Mouse (Mus musculus) urinary bladder, postnatal 25 days (tissue): Measurements from ENCODE around the gene Tmem185b.

Experiments used
- DNase-seq: peaks from one replicate; pipeline ENCODE4 v3.0.0; 2022; ENCODE audit warnings: low spot score

Gene Tmem185b

GRCm38 (mm10) chr1:119525689-119526591, at the start of gene Tmem185b:
TSS of gene Tmem185b (plus strand) at chr1:119526160.
- peak; percentile 92 for DNase-seq

GRCm38 (mm10) chr1:119476905-119477353, 49.0 kb upstream of the Tmem185b start:
- no peak for DNase-seq

- DNase-seq = no peak
These were observed 46.3 kb upstream of the Tmem185b start for GRCm38 (mm10) chr1:119479641-119480040.

- DNase-seq = no peak
These were observed 45.3 kb upstream of the Tmem185b start for GRCm38 (mm10) chr1:119480678-119481077.

DNA sequence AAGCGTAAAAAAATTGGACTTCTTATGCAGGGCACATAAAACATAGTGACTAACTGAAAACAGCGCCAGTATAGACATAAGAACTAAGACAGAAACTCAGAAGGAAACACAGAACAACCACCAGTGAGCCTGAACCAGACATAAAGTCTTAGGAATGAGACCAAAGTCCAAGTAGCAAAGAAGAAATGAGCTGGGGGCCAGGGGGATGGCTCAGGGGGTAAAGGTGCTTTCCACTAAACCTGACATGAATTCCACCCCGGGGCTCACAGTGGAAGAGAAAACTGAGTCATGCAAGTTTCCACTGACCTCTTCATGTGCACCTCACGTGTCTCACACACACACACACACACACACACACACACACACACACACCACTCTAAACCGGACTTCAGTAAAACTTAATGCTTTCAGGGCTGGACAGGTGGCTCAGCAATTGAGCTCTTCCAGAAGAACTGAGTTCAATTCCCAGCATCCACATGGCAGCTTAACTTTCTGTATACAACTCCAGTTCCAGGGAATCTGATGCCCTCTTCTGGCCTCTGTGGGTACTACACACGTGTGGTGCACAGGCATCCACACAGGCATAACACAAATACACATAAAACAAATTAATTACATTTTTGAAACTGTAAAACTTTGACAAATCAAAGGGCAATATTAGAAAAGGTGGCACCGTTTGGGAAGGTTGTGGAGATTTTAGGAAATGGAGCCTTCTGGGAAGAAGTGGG, 44.6 kb upstream of the Tmem185b start:
- no peak for DNase-seq

GRCm38 (mm10) chr1:119482891-119483290, 43.1 kb upstream of the Tmem185b start:
- no peak for DNase-seq

DNA sequence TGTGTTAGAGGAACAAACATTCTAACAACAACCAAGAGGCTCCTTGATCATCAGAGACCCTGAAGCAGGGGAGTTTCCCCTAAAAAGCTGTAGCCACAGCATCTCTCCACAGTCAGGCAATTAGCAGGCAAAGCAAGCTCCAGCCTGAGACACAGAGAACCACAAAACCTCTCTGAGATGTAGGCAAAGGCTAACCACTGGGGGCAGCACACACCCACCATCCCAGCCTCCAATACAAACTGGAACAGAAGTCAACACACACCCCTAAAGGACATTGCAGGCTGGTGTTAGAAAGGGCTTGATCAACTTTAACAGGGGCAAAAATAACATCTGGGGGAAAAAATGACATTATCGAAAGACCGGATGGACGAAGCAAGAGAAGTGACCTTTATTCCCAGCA, 41.5 kb upstream of the Tmem185b start:
- no peak for DNase-seq

- no peak for DNase-seq
These were observed 40.1 kb upstream of the Tmem185b start for GRCm38 (mm10) chr1:119485825-119486224.

DNA sequence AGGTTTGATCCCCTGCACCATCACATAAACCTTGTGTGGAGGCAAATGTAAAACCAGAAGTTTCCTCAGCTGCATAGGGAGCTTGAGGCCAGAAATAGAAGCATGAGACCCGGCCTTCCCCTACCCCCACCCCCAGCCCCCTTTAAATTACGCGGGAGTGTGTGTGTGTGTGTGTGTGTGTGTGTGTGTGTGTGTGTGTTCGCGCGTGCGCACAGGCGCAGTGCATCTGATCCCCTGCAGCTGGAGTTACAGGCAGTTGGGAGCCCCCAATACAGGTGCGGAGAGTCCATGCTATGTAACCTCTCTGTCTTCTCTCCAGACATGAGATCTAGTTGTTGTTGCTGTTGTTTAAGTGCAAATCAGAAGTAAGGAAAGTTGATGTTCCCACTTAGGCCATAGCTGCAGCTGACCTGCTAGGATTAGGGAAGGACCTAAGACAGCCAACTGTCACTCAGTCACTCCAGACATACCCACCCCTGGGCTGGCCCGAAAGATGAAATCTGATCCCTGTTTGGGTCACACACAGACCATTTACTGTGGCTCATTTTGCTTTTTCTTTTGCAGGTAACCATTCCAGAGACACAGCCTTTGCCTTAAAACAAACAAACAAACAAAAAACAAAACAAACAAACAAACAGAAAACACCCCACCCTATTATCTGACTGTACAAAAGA, 37.9 kb upstream of the Tmem185b start:
- DNase-seq = no peak

GRCm38 (mm10) chr1:119490765-119491164, 35.2 kb upstream of the Tmem185b start:
- DNase-seq = no peak

- peak; percentile 73 for DNase-seq
These were observed 33.9 kb upstream of the Tmem185b start for GRCm38 (mm10) chr1:119492097-119492496.

DNA sequence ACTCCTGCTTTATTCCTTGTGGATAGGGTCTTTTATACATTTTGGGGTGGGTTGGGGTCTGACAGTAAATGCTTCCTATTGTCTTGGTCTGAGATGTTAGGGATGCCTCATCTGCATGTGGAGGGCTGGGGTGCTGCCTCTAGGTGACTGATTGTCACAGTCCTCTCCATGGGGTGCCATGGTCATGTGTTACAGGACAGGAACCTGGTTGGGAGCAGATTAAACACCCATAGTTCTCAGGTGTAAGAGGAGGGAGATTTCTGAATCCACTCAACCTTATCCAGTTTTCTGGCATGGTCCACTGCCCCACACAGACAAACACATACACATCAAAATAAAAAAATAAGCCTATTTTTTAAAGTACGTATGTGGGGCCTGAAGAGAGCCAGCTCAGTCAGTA, 33.5 kb upstream of the Tmem185b start:
- DNase-seq = no peak

DNA sequence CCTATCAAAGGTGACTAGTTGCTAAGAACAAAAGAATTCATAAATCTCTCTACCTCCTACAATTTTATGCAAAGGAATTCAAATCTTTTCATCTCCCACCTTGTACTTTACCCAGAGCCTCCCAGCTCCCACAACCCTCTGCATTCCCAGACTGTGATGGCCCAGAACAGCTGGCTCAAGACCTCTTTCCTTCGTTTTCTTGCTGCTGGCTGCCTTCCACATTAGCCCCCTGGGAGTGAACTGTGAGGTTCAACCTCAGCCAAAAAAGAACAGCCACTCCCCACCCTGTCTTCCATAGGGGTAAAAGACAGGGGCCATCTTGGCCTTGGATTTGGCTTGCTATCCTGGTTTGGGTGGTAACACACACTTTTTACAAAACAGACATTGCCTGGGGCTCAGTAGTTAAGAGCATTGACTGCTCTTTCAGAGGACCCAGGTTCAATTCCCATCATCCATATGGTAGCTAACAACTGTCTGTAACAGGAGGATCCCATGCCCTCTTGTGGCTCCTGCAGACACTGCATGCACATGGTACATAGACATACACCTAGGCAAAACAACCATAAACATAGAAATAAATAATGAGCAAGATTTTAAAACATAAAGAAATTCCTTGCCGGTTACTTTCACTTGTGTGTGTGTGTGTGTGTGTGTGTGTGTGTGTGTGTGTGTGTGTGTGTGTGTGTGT, 31.8 kb upstream of the Tmem185b start:
- DNase-seq = no peak

GRCm38 (mm10) chr1:119494712-119495395, 31.1 kb upstream of the Tmem185b start:
- DNase-seq = no peak

GRCm38 (mm10) chr1:119495396-119495775, 30.6 kb upstream of the Tmem185b start:
- no peak for DNase-seq

- no peak for DNase-seq
These were observed 28.5 kb upstream of the Tmem185b start for GRCm38 (mm10) chr1:119497346-119498004.

GRCm38 (mm10) chr1:119498536-119499231, 27.3 kb upstream of the Tmem185b start:
- no peak for DNase-seq

GRCm38 (mm10) chr1:119499456-119499855, 26.5 kb upstream of the Tmem185b start:
- DNase-seq = no peak

DNA sequence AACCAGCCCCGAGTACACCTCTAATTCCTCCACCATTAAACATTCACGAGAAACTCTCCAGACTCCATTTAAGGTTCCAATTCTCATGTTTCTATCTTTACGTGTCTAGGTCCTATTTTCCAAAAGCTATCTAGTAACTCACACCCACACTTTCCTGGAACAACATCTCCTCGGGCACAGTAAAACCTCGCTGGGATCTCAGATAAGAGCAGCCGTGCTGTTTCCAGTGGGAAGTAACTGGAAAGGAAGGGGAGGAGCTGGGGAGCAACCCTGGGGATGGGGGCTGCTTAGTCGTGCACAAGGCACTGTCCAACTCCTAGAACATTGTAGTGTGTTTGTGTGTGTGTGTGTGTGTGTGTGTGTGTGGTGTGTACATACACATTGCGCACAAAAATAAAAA, 24.1 kb upstream of the Tmem185b start:
- no peak for DNase-seq

DNA sequence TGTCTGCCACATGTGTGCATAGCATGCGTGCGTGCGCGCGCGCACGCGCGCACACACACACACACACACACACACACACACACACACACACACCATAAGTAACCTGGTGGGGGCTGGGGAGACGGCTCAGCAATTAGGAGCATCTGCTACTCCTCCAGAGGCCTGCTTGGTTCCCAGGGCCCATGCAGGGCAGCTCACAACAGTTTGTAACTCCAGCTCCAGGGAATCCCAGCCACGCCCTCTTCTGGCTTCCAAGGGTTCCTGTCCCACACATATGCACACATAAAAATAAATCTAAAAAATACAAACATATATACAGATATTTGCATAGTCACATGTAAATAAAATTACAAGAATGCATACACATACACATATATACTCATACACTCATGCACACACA, 23.2 kb upstream of the Tmem185b start:
- no peak for DNase-seq
